In the genomic region with DNA sequence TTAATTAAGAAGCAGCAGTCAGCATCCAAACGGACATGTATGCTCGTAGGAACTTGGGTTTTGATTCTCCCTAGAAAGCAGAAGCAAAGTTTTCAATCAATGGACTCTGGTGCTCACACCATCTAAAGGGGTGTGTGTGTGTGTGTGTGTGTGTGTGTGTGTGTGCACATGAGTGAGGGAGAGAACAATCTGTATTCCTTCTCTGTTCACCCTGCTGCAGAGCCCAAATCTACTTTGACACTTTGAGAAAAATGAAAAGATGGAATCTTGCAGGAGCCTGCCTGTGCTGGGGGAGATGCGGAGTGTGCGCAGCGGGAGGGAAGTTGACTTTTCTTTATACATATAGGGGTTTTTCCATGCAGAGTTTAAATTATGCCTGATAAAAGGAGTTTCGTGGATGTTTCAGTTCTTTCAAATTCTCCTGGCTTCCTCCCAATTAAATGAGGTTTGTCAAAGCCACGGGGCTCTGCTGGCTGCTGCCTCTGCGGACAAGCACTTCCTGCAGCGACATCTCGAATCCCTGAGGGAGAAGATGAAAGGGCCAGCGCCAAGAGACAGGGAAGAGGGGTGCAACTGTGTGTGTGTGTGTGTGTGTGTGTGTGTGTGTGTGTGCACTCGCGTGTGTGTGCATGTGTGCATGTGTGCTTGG, we compare ENCODE assay signal across 12 mouse cellular contexts.
A peak's percentile ranks its signal among the peaks of the same experiment; 100 is the strongest.
DNase-seq lines count a peak whose midpoint lies in the region; ATAC-seq lines count a peak whose summit lies in the region.
"Had no signal": no experiment of that assay in that cellular context is flagged by ENCODE, and none has a peak within 500 bp of the region (broad histone marks: within the 10 kb centered on the region; RNA-seq: fewer than 3 reads in every experiment).

No protein-coding gene starts in this region.

- H3K9me3 ChIP-seq in embryonic facial prominence, embryonic 13.5 days, result no peaks in the 10 kb centered on the region
- H3K9me3 ChIP-seq in hindbrain, embryonic 10.5 days, result no peaks in the 10 kb centered on the region
- H3K9me3 ChIP-seq in midbrain, embryonic 14.5 days (ENCODE audit: control insufficient read depth, low read length), result no peaks in the 10 kb centered on the region

- H3K4me1 ChIP-seq in embryonic facial prominence, embryonic 13.5 days, result peaks cover 43% of the 10 kb centered on the region
- peaks cover 53% of the 10 kb centered on the region for H3K4me1 ChIP-seq in hindbrain, embryonic 10.5 days (replicated peaks)
- peaks cover 29% of the 10 kb centered on the region for H3K4me1 ChIP-seq in midbrain, embryonic 14.5 days (ENCODE audit: control insufficient read depth, insufficient read depth, low read length)

- no peaks in the 10 kb centered on the region for H3K27me3 ChIP-seq in embryonic facial prominence, embryonic 13.5 days
- peaks cover 9% of the 10 kb centered on the region; the same call in 1 of the 2 replicates for H3K27me3 ChIP-seq in hindbrain, embryonic 10.5 days (ENCODE audit: insufficient read depth, poor library complexity, severe bottlenecking)
- H3K27me3 ChIP-seq in midbrain, embryonic 14.5 days (ENCODE audit: control insufficient read depth, insufficient read depth, low read length), result no peaks in the 10 kb centered on the region; the same call in 1 of the 2 replicates

- WGBS in embryonic facial prominence, embryonic 13.5 days, result 15% methylated on average over 13 of the region's 13 CpGs
- WGBS in hindbrain, embryonic 10.5 days, result 35% methylated on average over 13 of the region's 13 CpGs
- 22% methylated on average over 13 of the region's 13 CpGs for WGBS in midbrain, embryonic 14.5 days

- H3K36me3 ChIP-seq in embryonic facial prominence, embryonic 13.5 days, result no peaks in the 10 kb centered on the region
- no peaks in the 10 kb centered on the region for H3K36me3 ChIP-seq in hindbrain, embryonic 10.5 days
- H3K36me3 ChIP-seq in midbrain, embryonic 14.5 days (ENCODE audit: control insufficient read depth, insufficient read depth, low read length), result no peaks in the 10 kb centered on the region

- ATAC-seq in embryonic facial prominence, embryonic 13.5 days (ENCODE audit: insufficient number of reproducible peaks, insufficient read depth, low FRiP score, low TSS enrichment, low read depth), result no peak
- peak; percentile 44; the same call in 1 of the 2 replicates for ATAC-seq in midbrain, embryonic 14.5 days (ENCODE audit: low FRiP score, low TSS enrichment)

- H3K27ac ChIP-seq in embryonic facial prominence, embryonic 13.5 days, result peak overlapping the region; percentile 22; the same call in 1 of the 2 replicates
- peak overlapping the region; percentile 66 for H3K27ac ChIP-seq in hindbrain, embryonic 10.5 days
- H3K27ac ChIP-seq in midbrain, embryonic 14.5 days (replicated peaks; ENCODE audit: low read depth, low read length), result peak overlapping the region; percentile 75

- no peak overlapping the region for H3K4me3 ChIP-seq in embryonic facial prominence, embryonic 13.5 days
- H3K4me3 ChIP-seq in hindbrain, embryonic 10.5 days, result no peak overlapping the region
- no peak overlapping the region for H3K4me3 ChIP-seq in midbrain, embryonic 14.5 days (replicated peaks; ENCODE audit: low read depth, low read length)
- H3K4me3 ChIP-seq: gastrocnemius, adult 2 months had no signal

- H3K9ac ChIP-seq in embryonic facial prominence, embryonic 13.5 days, result no peak overlapping the region
- H3K9ac ChIP-seq in midbrain, embryonic 14.5 days (replicated peaks; ENCODE audit: low read length), result no peak overlapping the region

- DNase-seq in kidney, postnatal 4 days, result peak; percentile 39 to 49
- no peak for DNase-seq in kidney, adult 11 months
- DNase-seq in hindbrain, embryonic 10.5 days (ENCODE audit: low spot score), result no peak
- DNase-seq in midbrain, embryonic 14.5 days, result peak; percentile 77
- DNase-seq in cerebellum, adult 9-10 months, result no peak
- DNase-seq in layer of hippocampus, adult 9-10 months (ENCODE audit: low spot score), result no peak
- no peak for DNase-seq in spleen, adult 12 weeks (ENCODE audit: low spot score)
- DNase-seq: gastrocnemius, adult 2 months; layer of hippocampus, postnatal 36 days; lung, adult 18-20 months; thymus, postnatal 36 days had no signal

- peak overlapping the region; percentile 44 for H3K4me2 ChIP-seq in embryonic facial prominence, embryonic 13.5 days
- peak overlapping the region; percentile 27 for H3K4me2 ChIP-seq in midbrain, embryonic 14.5 days (ENCODE audit: low read length)

Comparison
In these comparisons a context has a peak if more than half of its experiments do, and no peak if none do; other contexts are left out.
1. DNase-seq: peak in kidney, postnatal 4 days (2 of 2) and midbrain, embryonic 14.5 days (single experiment); none in kidney, adult 11 months (single experiment), hindbrain, embryonic 10.5 days (single experiment), cerebellum, adult 9-10 months (single experiment), layer of hippocampus, adult 9-10 months (single experiment) and spleen, adult 12 weeks (single experiment).
2. H3K27ac ChIP-seq: peak in every context shown above with its lines; median percentile 75 in midbrain, embryonic 14.5 days; 66 in hindbrain, embryonic 10.5 days; 22 in embryonic facial prominence, embryonic 13.5 days.